Mouse (Mus musculus) kidney, postnatal 25 days (tissue): ENCODE measurements at regions not wholly inside any gene's neighbourhood (a gene's known extent, or its start where the extent isn't known, plus 50 kb on each side); places are given as distances from the start of the nearest gene placed in this dataset.
"Not testable (repeated sequence)": the region's sequence is repeated elsewhere in the genome, so short reads cannot be mapped to it uniquely, and the experiment has no call there.

ENCODE experiments used
- DNase-seq, 2 experiments: peaks; one replicate each; pipeline ENCODE4 v3.0.0; 2021; ENCODE audit warnings: mixed read lengths in 2 of 2

- peak; percentile 16 to 43 for DNase-seq
Observed at GRCm38 (mm10) chr12:21784403-21784802, 367.0 kb upstream of the Ywhaq start.

GRCm38 (mm10) chr12:21778717-21779116 is 361.3 kb upstream of the Ywhaq start:
- DNase-seq: not testable (repeated sequence)

GRCm38 (mm10) chr12:21778308-21778707 is 360.9 kb upstream of the Ywhaq start:
- DNase-seq: not testable (repeated sequence)

DNA sequence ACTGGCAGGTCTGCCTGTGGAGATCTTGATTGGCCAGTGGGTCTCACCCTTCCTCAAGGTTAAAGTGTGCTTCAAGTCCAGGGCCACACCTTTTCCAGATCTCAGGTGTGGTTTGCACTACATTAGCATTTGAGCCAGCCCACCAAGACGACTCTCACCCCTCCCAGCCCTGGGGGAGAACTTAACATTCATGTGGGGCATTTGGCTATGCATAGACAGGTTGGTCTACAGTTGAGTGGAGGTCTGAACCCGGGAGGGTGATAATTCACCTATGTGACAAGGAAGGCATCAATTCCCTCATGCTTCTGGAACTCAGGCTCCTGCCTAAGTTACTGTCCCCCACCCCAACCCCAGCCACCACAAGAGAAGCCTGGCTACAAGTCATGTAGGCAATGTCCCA is 350.3 kb upstream of the Ywhaq start:
- not testable (repeated sequence) for DNase-seq
